Mouse (Mus musculus): ENCODE measurements around the gene Otx2. TPM values are rescaled to one million over a fixed set of nuclear protein-coding genes. Genes with fewer than 3 reads are reported as not detected.
A peak's percentile ranks its signal among the peaks of the same experiment; 100 is the strongest.

Gene Otx2
- polyA plus RNA-seq, 1 experiment from 2014 or later, result 155 TPM

DNA sequence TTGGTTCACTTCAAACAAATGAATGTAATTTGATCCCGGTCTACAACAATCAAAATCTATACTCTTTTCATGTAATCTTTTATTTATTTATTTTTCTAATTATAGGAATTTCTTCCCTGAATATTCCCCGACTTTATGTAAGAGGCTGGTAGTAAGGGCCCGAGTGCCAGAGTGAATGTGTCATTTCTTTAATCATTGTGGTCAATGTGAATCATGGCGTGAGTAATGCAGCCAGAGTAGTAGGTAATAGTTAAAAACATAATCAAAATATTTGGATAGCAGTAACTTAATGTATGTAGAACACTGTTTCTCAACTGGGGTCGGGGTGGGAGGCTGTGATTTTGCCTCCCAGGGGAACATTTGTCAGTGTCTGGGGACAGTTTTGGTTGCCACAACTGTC lies 6.0 kb upstream of the Otx2 start:
- no peak overlapping the region for H3K4me2 ChIP-seq (replicated peaks)
- H3K27ac ChIP-seq, result no peak overlapping the region
- H3K9me3 ChIP-seq, result no peaks in the 10 kb centered on the region
- peaks cover 23% of the 10 kb centered on the region for H3K27me3 ChIP-seq
- ATAC-seq, result no peak
- H3K4me3 ChIP-seq (replicated peaks), result no peak overlapping the region
- H3K9ac ChIP-seq (replicated peaks), result no peak overlapping the region
- H3K36me3 ChIP-seq, result no peaks in the 10 kb centered on the region
- H3K4me1 ChIP-seq (replicated peaks), result peaks cover 14% of the 10 kb centered on the region
- 76% methylated on average over 5 of the region's 5 CpGs for WGBS

DNA sequence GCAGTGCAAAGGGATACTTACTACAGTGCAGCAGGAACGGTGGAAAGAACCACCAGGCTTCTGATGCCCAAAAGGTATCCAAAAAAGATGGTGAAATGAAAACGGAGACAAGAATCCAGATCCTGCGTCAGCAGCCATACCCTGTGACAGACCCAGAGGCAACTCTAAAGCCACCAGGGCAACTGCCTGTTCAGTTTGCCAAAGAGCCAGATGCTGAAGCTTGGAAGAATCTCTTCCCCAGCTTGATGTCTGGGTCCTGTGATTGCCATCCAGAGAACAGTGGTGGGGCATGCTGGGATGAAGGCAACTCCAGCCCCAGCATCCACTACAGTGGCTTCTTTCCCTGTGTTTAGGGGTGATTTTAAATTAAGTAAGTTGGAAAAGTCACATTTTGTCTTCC lies 5.1 kb upstream of the Otx2 start:
- H3K4me3 ChIP-seq (replicated peaks), result no peak overlapping the region
- no peaks in the 10 kb centered on the region for H3K9me3 ChIP-seq
- H3K36me3 ChIP-seq, result no peaks in the 10 kb centered on the region
- H3K27me3 ChIP-seq, result peaks cover 31% of the 10 kb centered on the region
- no peak overlapping the region for H3K27ac ChIP-seq
- WGBS, result 83% methylated on average over 3 of the region's 3 CpGs
- ATAC-seq, result no peak
- H3K9ac ChIP-seq (replicated peaks), result no peak overlapping the region
- no peak overlapping the region for H3K4me2 ChIP-seq (replicated peaks)
- peaks cover 23% of the 10 kb centered on the region for H3K4me1 ChIP-seq (replicated peaks)

DNA sequence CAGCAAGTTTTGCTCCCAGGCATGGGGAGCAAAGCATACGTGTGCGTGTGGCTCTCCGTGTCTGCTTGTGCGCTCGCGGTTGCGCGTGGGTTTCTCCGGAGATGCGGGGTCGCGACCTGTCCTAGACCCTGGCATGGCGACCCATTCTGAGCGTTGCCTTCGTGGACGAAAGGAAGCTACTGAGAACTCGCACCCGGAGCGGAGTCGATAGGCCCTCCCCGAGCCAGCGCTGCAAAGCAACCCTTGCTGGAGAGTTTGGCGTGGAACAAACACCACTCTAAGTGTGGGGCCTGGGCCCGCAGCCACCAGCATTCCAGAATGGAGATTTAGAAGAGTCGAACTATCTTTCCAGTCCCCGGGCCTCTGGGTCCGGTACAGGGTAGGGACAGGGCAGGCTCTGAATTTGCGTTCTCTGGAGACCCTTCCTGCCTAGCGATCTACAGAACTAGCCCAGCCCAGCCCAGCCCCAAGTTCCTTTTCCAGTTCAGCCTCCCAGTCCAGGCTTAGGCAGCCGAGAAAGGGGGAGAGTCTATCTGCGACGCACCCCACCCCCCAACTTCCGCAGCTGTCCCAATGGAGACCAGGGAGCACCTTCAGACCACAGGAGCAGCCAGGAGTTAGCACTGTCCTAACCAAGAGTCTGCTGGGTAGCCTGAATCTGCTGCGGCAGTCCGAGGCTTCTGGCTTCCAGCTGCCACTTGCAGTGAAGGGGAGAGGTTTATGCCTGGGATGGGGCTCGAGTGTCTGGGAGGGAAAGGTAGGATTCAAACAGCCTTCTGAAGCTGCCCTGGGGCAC lies 615 bp upstream of the Otx2 start:
- H3K27ac ChIP-seq, result peak overlapping the region; percentile 87
- peaks cover 39% of the 10 kb centered on the region for H3K4me1 ChIP-seq (replicated peaks)
- peaks cover 44% of the 10 kb centered on the region for H3K27me3 ChIP-seq
- no peaks in the 10 kb centered on the region for H3K36me3 ChIP-seq
- peak overlapping the region; percentile 97 for H3K9ac ChIP-seq (replicated peaks)
- peak overlapping the region; percentile 89 for H3K4me2 ChIP-seq (replicated peaks)
- peak overlapping the region; percentile 69 for H3K4me3 ChIP-seq (replicated peaks)
- H3K9me3 ChIP-seq, result no peaks in the 10 kb centered on the region
- peak; percentile 70 for ATAC-seq
- under 1% methylated on average over 36 of the region's 36 CpGs for WGBS

DNA sequence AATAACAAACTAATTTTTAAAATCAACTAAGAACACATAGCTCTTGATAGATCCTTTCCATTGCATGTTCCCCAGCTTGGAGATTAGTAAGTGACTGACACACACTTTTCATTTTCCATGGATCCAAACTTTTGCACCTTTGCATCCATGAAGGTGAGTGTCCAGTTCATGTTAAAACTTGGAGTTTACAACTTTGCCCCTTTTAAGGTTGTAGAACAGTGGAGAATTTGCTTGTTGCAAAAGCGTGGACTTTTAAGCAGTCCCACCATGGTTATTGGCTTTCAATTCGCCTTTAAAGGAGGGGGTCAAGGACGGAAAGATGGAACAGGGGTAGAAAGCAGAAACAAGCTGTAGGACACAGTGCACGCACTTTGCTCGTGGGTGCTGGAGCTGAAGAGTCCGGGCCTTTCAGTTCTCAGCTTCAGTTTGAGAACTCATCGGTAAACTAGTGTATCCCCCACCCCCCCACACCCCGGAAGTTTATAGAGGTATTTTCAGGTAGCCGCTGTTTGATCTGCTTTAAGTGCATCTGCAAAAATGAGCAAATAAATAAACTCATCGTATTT lies 925 bp downstream of the Otx2 start:
- Histone ChIP-seq H3K4me2 (replicated peaks) (peak overlapping the region; percentile 89), H3K4me3 (replicated peaks) (peak overlapping the region; percentile 69), H3K9me3 (no peaks in the 10 kb centered on the region), H3K27me3 (peaks cover 44% of the 10 kb centered on the region), H3K27ac (peak overlapping the region; percentile 87), H3K36me3 (no peaks in the 10 kb centered on the region), H3K9ac (replicated peaks) (peak overlapping the region; percentile 97), H3K4me1 (replicated peaks) (peaks cover 44% of the 10 kb centered on the region)
- ATAC-seq, result no peak
- WGBS, result 3% methylated on average over 10 of the region's 10 CpGs

DNA sequence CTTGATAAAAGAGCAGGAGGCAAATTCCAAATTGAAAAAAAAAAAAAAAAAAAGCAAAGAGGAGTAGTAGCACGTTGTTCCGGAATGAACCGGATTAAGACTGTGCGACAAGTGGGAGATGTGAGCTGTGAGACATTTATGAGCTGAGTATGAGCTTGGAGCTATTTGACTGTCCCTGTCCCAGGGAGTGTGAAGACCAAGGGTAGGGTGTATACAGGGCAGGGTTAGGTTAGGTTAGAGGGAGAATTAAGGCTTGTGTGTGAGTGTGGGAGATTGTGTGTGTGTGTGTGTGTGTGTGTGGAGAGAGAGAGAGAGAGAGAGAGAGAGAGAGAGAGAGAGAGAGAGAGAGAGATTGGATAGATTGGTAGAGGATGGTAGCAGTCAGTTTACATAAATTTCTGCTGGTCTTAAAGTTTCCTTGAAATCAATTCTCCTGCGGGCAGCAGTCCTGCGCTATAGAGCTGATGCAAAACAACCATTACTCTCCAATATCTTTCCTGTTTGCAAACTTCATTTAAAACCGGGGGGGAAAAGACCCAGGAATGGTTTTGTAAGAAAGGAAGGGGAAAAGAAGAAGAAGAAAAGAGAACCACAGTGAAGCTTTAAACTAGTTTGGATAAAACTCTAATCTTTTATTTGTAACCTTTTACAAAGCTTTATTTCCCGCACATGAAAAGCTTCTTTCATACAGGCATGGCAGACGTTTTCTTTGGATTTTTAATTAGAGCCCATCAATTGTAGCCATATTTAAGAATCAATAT lies 2.0 kb downstream of the Otx2 start:
- Histone ChIP-seq H3K27ac (peak overlapping the region; percentile 90), H3K4me1 (replicated peaks) (peaks cover 44% of the 10 kb centered on the region), H3K4me3 (replicated peaks) (peak overlapping the region; percentile 69), H3K9me3 (no peaks in the 10 kb centered on the region), H3K36me3 (no peaks in the 10 kb centered on the region), H3K9ac (replicated peaks) (peak overlapping the region; percentile 97), H3K4me2 (replicated peaks) (peak overlapping the region; percentile 89), H3K27me3 (peaks cover 42% of the 10 kb centered on the region)
- 0 out of 2 replicates have a peak, but pooled peaks have one; percentile 19 for ATAC-seq
- 7% methylated on average over 9 of the region's 9 CpGs for WGBS

DNA sequence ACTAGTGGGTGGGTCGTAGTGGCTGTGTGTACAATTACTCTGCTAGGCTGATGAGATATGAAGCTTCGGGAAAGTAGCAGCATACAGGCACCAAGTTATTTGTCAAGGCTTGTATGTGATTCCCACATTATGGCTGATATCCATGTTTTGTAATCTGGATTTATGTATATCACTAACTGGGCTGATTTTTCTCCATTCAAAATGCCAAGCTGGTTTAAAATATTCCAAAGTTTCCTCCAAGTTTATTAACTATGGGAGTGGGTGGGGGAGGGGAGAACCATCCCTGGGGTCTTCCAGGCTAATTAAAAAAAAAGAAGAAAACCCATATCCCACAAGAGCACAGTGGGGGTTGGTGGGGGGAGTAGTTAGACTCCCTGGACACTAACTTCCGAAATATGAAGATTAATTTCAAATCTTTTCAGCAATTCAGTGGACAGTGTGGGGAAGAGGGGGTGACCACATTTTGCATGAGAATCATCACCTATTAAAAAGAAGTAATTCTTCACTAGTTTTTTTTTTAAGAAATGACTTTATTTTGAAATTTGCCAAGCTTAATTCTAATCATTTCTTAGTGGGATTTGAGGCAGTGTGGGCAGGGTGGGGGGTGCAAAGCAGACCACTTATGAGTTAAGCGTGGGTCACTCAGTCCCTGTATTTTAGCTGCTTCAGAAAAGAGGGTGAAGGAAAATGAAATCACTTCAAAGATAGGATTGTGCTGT lies 2.7 kb downstream of the Otx2 start:
- Histone ChIP-seq H3K27ac (peak overlapping the region; percentile 90), H3K4me3 (replicated peaks) (peak overlapping the region; percentile 69), H3K4me2 (replicated peaks) (peak overlapping the region; percentile 89), H3K27me3 (peaks cover 36% of the 10 kb centered on the region), H3K4me1 (replicated peaks) (peaks cover 50% of the 10 kb centered on the region), H3K36me3 (no peaks in the 10 kb centered on the region), H3K9me3 (no peaks in the 10 kb centered on the region), H3K9ac (replicated peaks) (peak overlapping the region; percentile 97)
- ATAC-seq, result no peak
- WGBS, result 14% methylated on average over 4 of the region's 4 CpGs

DNA sequence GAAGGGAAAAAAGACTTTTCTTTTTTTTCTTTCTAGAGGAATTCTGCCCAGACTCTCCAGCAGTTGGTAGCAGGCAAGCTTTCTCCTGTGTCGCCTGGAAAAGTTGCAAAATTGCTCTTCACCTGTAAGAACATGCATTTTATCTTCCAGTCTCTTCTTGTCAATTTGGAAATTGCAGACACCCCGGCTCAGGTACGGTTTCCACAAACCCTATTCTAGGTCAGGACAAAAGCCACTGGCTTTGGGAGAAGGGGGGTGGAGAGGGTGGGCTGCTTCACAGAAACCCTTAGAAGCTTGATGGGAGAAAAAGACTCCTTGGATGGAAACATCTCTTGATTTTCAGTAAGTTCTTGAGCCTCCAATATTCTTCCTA lies 3.4 kb downstream of the Otx2 start:
- peak overlapping the region; percentile 69 for H3K4me3 ChIP-seq (replicated peaks)
- WGBS, result 1% methylated on average over 3 of the region's 3 CpGs
- peaks cover 52% of the 10 kb centered on the region for H3K4me1 ChIP-seq (replicated peaks)
- no peaks in the 10 kb centered on the region for H3K9me3 ChIP-seq
- H3K4me2 ChIP-seq (replicated peaks), result peak overlapping the region; percentile 89
- H3K27ac ChIP-seq, result peak overlapping the region; percentile 90
- peaks cover 31% of the 10 kb centered on the region for H3K27me3 ChIP-seq
- no peaks in the 10 kb centered on the region for H3K36me3 ChIP-seq
- no peak for ATAC-seq
- H3K9ac ChIP-seq (replicated peaks), result peak overlapping the region; percentile 97

DNA sequence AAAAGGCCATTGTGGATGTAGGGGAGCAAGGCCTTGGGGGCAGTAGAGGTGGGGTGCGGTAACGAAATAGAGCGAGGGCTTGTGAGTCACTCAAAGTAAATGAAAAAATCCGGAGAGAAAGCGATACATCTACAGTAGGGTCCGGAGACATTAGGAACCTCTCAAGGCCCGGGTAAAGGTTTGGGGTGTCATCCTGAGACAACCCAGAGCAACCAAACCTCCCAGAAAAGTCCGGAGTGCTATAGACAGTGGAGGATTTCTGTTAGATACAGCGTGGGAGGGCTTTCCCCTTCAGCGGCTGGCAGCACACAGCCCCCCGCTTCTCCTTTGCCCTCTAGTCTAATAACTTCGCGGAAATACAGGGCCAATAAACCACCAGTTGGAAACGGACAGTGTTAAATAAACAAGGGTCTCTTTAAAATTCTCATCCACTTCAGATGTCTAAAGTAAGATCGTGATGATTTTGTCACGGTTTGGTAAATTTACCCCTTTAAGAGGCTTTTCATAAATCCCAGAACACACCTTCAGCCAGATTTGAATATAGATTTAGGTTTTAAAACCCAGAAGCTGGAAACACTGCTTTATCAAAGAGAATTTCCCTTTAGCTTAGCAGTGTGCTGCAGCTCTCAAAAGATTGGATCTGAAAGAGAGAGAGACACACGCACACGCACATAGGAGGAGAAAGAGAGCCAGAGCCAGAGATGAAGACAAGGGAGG lies 3.9 kb downstream of the Otx2 start:
- peak overlapping the region; percentile 90 for H3K27ac ChIP-seq
- H3K27me3 ChIP-seq, result peaks cover 26% of the 10 kb centered on the region
- H3K9me3 ChIP-seq, result no peaks in the 10 kb centered on the region
- peak overlapping the region; percentile 89 for H3K4me2 ChIP-seq (replicated peaks)
- H3K9ac ChIP-seq (replicated peaks), result peak overlapping the region; percentile 97
- H3K36me3 ChIP-seq, result no peaks in the 10 kb centered on the region
- WGBS, result 2% methylated on average over 18 of the region's 18 CpGs
- H3K4me3 ChIP-seq (replicated peaks), result peak overlapping the region; percentile 69
- H3K4me1 ChIP-seq (replicated peaks), result peaks cover 49% of the 10 kb centered on the region
- no peak for ATAC-seq

DNA sequence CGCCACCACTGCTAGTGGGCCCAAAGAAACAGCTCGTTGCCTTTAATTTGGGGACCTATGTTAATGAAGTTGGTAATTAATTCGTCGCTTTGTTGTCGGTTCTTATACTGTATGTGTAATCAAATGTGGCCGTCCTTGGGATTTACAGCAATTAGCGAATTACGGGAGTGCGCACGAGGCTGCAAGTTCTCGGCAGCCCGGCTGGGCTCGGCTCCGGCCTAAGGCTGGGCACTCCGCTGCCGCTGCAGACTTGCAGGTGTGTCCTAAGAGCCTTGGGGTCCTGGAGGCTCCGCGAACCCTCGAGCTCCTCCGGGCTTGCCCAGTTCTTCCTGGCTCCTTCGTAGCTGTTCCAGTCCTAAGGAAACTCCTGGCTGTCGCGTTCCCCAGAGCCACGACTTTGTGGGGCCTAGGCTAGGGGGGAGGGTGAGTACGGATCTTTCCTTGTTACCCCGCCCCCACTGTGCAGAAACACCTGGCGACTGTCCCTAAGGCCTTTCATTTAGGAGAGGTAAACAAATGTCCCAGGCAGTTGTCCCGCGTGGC lies 4.8 kb downstream of the Otx2 start:
- under 1% methylated on average over 29 of the region's 29 CpGs for WGBS
- Histone ChIP-seq H3K27ac (peak overlapping the region; percentile 90), H3K4me1 (replicated peaks) (peaks cover 40% of the 10 kb centered on the region), H3K27me3 (peaks cover 18% of the 10 kb centered on the region; the same call in 1 of the 2 replicates), H3K36me3 (no peaks in the 10 kb centered on the region), H3K4me3 (replicated peaks) (peak overlapping the region; percentile 69), H3K9ac (replicated peaks) (peak overlapping the region; percentile 97), H3K4me2 (replicated peaks) (peak overlapping the region; percentile 89), H3K9me3 (no peaks in the 10 kb centered on the region)
- ATAC-seq, result peak; percentile 28

DNA sequence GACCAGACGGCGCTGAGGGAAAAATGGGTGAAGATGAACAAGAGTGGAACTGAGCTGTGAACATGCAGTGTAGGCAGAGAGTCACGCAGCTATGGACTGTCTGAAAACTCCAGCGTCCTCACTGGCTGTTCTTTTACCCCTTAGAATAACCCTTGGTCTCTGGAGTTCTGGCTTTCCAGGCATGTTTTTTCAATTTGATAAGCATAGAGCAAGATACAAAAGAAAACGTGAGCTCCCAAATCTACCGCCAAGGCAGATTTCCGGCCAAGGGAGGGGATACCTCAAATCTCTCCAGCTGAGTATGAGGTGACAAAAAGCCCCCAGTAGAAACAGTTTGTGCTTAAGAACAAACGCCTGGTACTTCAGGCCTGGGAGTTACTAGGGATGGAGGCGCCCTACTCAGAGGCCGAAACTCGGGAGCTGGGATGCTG lies 5.6 kb downstream of the Otx2 start:
- peak overlapping the region; percentile 89 for H3K4me2 ChIP-seq (replicated peaks)
- H3K9ac ChIP-seq (replicated peaks), result peak overlapping the region; percentile 97
- peak; percentile 28; the same call in 1 of the 2 replicates for ATAC-seq
- peaks cover 17% of the 10 kb centered on the region; the same call in 1 of the 2 replicates for H3K27me3 ChIP-seq
- peak overlapping the region; percentile 69 for H3K4me3 ChIP-seq (replicated peaks)
- peaks cover 35% of the 10 kb centered on the region for H3K4me1 ChIP-seq (replicated peaks)
- H3K36me3 ChIP-seq, result no peaks in the 10 kb centered on the region
- peak overlapping the region; percentile 90 for H3K27ac ChIP-seq
- H3K9me3 ChIP-seq, result no peaks in the 10 kb centered on the region
- 2% methylated on average over 11 of the region's 11 CpGs for WGBS

DNA sequence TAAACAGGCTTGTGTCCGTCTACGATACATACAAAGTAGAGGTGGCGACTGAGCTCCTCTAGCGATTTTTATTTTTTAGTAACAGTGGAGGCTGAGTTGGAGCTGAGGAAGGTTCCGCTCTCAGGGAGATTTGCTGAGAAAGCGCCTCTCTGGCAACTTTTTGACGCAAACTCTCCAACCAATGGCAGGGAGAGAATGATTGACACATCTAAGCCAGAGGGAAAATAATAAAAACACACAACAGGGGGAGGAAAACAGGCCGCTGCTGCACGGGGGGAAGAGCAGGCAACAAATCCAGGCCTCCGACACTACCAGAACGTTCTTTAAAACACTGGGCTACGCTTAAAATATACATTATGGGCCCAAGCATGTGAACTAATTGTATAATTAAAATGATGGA lies 6.2 kb downstream of the Otx2 start:
- 2% methylated on average over 12 of the region's 12 CpGs for WGBS
- H3K4me2 ChIP-seq (replicated peaks), result peak overlapping the region; percentile 89
- peak overlapping the region; percentile 90 for H3K27ac ChIP-seq
- H3K4me3 ChIP-seq (replicated peaks), result peak overlapping the region; percentile 69
- 0 out of 2 replicates have a peak, but pooled peaks cover under 1% of the 10 kb centered on the region for H3K36me3 ChIP-seq
- peaks cover 14% of the 10 kb centered on the region; the same call in 1 of the 2 replicates for H3K27me3 ChIP-seq
- peak; percentile 62 for ATAC-seq
- no peaks in the 10 kb centered on the region for H3K9me3 ChIP-seq
- peaks cover 34% of the 10 kb centered on the region for H3K4me1 ChIP-seq (replicated peaks)
- H3K9ac ChIP-seq (replicated peaks), result peak overlapping the region; percentile 97

All from midbrain, embryonic 13.5 days (tissue).